Mouse (Mus musculus): ENCODE measurements around the gene Gm17334.

- no peak for TF ChIP-seq SMC3 (IDR thresholded peaks at IDR 0.05; ENCODE audit: low read depth, low read length)
- TF ChIP-seq CTCF (IDR thresholded peaks at IDR 0.05 in 2 of 3, conservative IDR thresholded peaks at IDR 0.05 in 1 of 3; ENCODE audit: control insufficient read depth in 1 of 3, insufficient read depth in 1 of 3, low read depth in 2 of 3, low read length in 3 of 3, poor library complexity in 1 of 3, severe bottlenecking in 1 of 3) = no peak
- no peak for TF ChIP-seq POLR2A (IDR thresholded peaks at IDR 0.05; ENCODE audit: control insufficient read depth in 1 of 2, insufficient read depth in 1 of 2, low read depth in 1 of 2, low read length in 2 of 2, poor library complexity in 1 of 2)
- no peak for TF ChIP-seq USF1 (IDR thresholded peaks at IDR 0.05; ENCODE audit: low read depth, low read length)
- TF ChIP-seq TAL1 (IDR thresholded peaks at IDR 0.05; ENCODE audit: low read length) = no peak
- TF ChIP-seq GATA1 (IDR thresholded peaks at IDR 0.05; ENCODE audit: low read depth, low read length) = no peak
- TF ChIP-seq EP300 (IDR thresholded peaks at IDR 0.05; ENCODE audit: low read depth in 1 of 2, low read length in 2 of 2) = no peak
- TF ChIP-seq NRF1 (IDR thresholded peaks at IDR 0.05; ENCODE audit: insufficient read depth, low read depth, low read length, poor library complexity, severe bottlenecking) = no peak
- no peak for TF ChIP-seq MAX (IDR thresholded peaks at IDR 0.05; ENCODE audit: low read length)
Observed at GRCm38 (mm10) chr11:53809354-53809753, 36.4 kb upstream of the Gm17334 start.

Measured in MEL (cell line).